Mouse (Mus musculus) midbrain, postnatal 0 days (tissue): ENCODE measurements around the gene Cchcr1. TPM values are rescaled to one million over a fixed set of nuclear protein-coding genes. Genes with fewer than 3 reads are reported as not detected.
A peak's percentile ranks its signal among the peaks of the same experiment; 100 is the strongest.

Source experiments
- ATAC-seq: fragments of 200-750 bp; cut with Nextera tagmentation; 2 replicates; pipeline ENCODE4 v1.8.0; 2017; ENCODE audit warnings: moderate number of reproducible peaks, mild to moderate bottlenecking, moderate TSS enrichment, moderate library complexity; ENCODE audit not compliant: low FRiP score
- DNase-seq: peaks from one replicate; pipeline ENCODE4 v3.0.0-alpha.2; 2015; ENCODE audit warnings: low spot score
- H3K27ac ChIP-seq: fragments of 300-500 bp; sonication (generic); 2 replicates; pipeline ENCODE4 v1.5.1; 2014; ENCODE audit warnings: low read depth, mild to moderate bottlenecking, low read length, mixed read lengths
- H3K27me3 ChIP-seq: fragments of 300-500 bp; sonication (generic); 2 replicates; pipeline ENCODE4 v1.6.1; 2014; ENCODE audit warnings: low read length, control low read depth, mixed read lengths; ENCODE audit not compliant: insufficient read depth
- H3K36me3 ChIP-seq: fragments of 300-500 bp; sonication (generic); 2 replicates; pipeline ENCODE4 v1.6.1; 2014; ENCODE audit warnings: low read length, control low read depth, mixed read lengths; ENCODE audit not compliant: insufficient read depth
- H3K4me1 ChIP-seq: fragments of 300-500 bp; sonication (generic); 2 replicates; pipeline ENCODE4 v1.6.1; 2014; ENCODE audit warnings: mild to moderate bottlenecking, control low read depth, antibody characterized with exemption, low read length, mixed read lengths; ENCODE audit not compliant: insufficient read depth
- H3K4me2 ChIP-seq: fragments of 300-500 bp; sonication (generic); 2 replicates; pipeline ENCODE4 v1.6.1; 2014; ENCODE audit warnings: low read depth, mild to moderate bottlenecking, low read length, mixed read lengths; ENCODE audit not compliant: poor library complexity, severe bottlenecking
- H3K4me3 ChIP-seq: fragments of 300-500 bp; sonication (generic); 2 replicates; pipeline ENCODE4 v1.5.1; 2014; ENCODE audit warnings: low read depth, mild to moderate bottlenecking, low read length, moderate library complexity
- H3K9ac ChIP-seq: fragments of 300-500 bp; sonication (generic); replicated peaks from 2 replicates; pipeline ENCODE4 v1.6.1; 2014; ENCODE audit warnings: mild to moderate bottlenecking, low read length, moderate library complexity, mixed read lengths; ENCODE audit not compliant: poor library complexity, severe bottlenecking
- H3K9me3 ChIP-seq: fragments of 300-500 bp; sonication (generic); 2 replicates; pipeline ENCODE4 v1.6.1; 2016; ENCODE audit warnings: low read length, control low read depth
- CTCF ChIP-seq: IDR thresholded peaks from 2 replicates; pipeline ENCODE4 v1.5.1; 2016; ENCODE audit warnings: antibody characterized with exemption, mild to moderate bottlenecking
- WGBS: fragments of 180-500 bp; shearing (Covaris S2); extraction: QIAGEN DNeasy Blood & Tissue Kit; methylation state at CpG from one replicate; pipeline ENCODE4 v1.1.7; 2014; 5-methylcytosine and 5-hydroxymethylcytosine counted together
- polyA plus RNA-seq: library from polyadenylated mRNA; unstranded; fragments of >200 nt; fragmentation: Nextera tagmentation; extraction: Ambion mirVana; gene quantifications from 2 replicates; pipeline ENCODE4 v1.2.1, GENCODE M21; 2015
- total RNA-seq: library from RNA; depleted of rRNA; stranded (reverse); fragments of >200 nt; gene quantifications from 2 replicates; pipeline ENCODE4 v1.2.3, GENCODE M21; 2014

The Cchcr1 gene
- total and polyA plus RNA-seq, 2 experiments from 2014 or later = 1.9 to 4.0 TPM

DNA sequence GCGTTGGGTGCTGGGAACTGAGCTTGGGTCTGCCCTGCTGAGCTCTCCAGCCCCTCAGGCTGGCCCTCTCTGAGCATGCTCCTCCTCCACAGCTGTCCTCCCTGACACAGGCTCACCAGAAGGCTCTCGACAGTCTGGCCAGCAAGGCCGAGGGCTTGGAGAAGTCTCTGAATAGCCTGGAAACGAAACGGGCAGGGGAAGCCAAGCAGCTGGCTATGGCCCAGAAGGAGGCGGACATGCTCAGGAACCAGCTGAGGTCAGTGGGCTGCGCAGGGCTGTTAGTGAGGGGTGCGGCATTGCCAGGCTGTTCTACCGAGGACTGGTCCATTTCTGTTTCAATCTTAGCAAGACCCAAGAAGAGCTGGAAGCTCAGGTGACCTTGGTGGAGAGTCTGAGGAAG, 7.5 kb downstream of the Cchcr1 start:
- no peak overlapping the region for H3K27ac ChIP-seq
- no peaks in the 10 kb centered on the region for H3K27me3 ChIP-seq
- H3K4me1 ChIP-seq = no peaks in the 10 kb centered on the region
- H3K9ac ChIP-seq = no peak overlapping the region
- H3K4me3 ChIP-seq = no peak overlapping the region
- no peak for DNase-seq
- no peak for TF ChIP-seq CTCF
- H3K36me3 ChIP-seq = no peaks in the 10 kb centered on the region
- H3K9me3 ChIP-seq = no peaks in the 10 kb centered on the region
- no peak for ATAC-seq
- no peak overlapping the region for H3K4me2 ChIP-seq
- 88% methylated on average over 9 of the region's 9 CpGs for WGBS

DNA sequence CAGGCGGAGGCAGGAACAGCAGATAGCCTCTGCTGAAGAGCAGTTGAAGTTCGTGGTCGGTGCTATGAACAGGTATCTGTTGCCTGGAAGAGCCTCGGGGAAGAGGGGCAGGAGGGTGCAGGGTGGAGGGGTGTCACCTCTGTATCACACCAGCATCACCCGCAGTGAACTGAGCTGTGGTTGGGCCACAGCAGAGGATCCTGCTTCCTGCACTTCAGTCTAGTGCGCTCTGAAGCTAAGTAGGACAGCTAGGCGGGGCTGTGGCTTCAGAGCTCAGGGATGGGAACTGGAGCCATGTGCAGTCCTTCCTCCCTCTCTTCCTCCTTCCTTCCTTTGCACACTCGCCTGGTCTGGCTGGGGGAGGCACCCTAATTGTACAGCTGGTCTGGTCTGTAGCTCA, 9.7 kb downstream of the Cchcr1 start:
- no peaks in the 10 kb centered on the region for H3K36me3 ChIP-seq
- no peaks in the 10 kb centered on the region; the same call in 1 of the 2 replicates for H3K4me1 ChIP-seq
- no peak for TF ChIP-seq CTCF
- H3K4me2 ChIP-seq = no peak overlapping the region
- no peak overlapping the region for H3K27ac ChIP-seq
- no peak for DNase-seq
- ATAC-seq = no peak
- H3K9ac ChIP-seq = no peak overlapping the region
- H3K9me3 ChIP-seq = no peaks in the 10 kb centered on the region
- H3K27me3 ChIP-seq = no peaks in the 10 kb centered on the region
- 83% methylated on average over 8 of the region's 8 CpGs for WGBS
- no peak overlapping the region for H3K4me3 ChIP-seq

DNA sequence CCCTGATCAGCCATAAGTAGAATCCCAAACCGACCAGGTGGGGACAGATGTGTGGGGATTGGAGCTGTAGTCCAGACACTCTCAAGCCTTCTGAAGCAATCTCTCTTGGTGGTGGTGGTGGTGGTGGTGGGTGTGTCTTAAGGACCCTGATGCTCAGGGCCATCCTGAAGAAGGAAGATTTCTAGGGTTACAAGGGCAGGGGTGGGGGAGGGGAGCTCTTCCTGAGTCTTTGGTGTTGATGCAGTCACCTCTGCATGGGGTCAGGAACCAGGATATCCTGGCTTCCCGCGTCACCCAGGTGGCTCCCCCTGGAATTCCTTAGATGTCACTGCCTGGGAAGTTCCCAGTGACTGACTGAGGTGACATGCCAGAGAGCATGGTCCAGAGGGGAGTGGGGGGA, 15.5 kb downstream of the Cchcr1 start:
- no peaks in the 10 kb centered on the region for H3K27me3 ChIP-seq
- H3K9me3 ChIP-seq = no peaks in the 10 kb centered on the region
- H3K9ac ChIP-seq = no peak overlapping the region
- TF ChIP-seq CTCF = no peak
- H3K4me3 ChIP-seq = no peak overlapping the region
- H3K4me2 ChIP-seq = no peak overlapping the region
- no peaks in the 10 kb centered on the region; the same call in 1 of the 2 replicates for H3K4me1 ChIP-seq
- ATAC-seq (no peak), DNase-seq (no peak)
- no peak overlapping the region for H3K27ac ChIP-seq
- 19% methylated on average over 3 of the region's 3 CpGs for WGBS
- no peaks in the 10 kb centered on the region for H3K36me3 ChIP-seq

DNA sequence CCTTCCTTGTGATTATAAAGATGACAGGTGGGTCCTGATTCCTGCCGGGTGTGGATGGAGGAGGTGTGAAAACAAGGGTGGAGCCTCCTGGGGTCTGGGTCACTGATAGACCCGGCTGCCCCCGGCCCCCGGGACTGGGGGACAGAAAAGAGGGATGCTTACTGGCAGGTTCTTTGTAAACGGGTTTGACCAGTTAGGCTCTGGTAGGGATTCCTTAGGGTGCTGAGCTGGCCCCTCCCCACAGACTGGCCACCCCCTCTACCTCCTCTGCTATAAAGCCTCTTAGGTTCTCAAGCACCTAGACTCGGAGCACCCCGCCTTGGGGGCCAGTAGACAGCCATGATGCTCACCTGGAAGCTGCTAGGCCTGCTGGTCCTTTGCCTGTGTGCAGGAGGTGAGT, 16.0 kb downstream of the Cchcr1 start, which contains the start of gene Psors1c2:
Psors1c2 (plus strand) TSS at position 301 of the 400 bp plus-strand sequence.
- Histone ChIP-seq H3K9ac (no peak within 1 kb of the TSS), H3K36me3 (no peaks in the 10 kb centered on the region), H3K4me1 (no peaks in the 10 kb centered on the region; the same call in 1 of the 2 replicates), H3K4me3 (no peak within 1 kb of the TSS), H3K9me3 (no peaks in the 10 kb centered on the region), H3K27ac (no peak within 1 kb of the TSS), H3K27me3 (no peaks in the 10 kb centered on the region), H3K4me2 (no peak within 1 kb of the TSS)
- TF ChIP-seq CTCF = no peak
- DNase-seq (no peak), ATAC-seq (no peak)
- whole genome bisulfite sequencing = 51% methylated on average over 7 of the region's 7 CpGs

DNA sequence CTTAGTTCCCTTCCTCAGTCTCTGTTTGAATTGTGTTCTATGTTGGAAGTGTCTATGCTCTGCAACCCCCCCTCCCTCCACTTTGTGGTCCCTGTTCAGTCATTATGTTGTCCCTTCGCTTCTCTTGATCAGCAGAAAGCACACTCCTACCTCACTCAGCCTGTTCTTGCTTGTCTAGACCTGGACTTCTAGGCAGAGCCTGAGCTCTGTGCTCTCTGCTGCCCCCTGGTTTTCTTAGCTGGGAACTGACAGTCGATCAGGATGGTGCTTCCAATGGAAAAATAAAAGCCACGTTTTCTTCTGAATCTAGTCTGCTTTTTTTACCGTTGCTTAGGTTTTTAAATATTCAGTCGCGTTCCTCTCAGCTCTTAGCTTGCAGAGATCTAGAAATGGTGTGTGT, 17.4 kb downstream of the Cchcr1 start:
- ATAC-seq (peak; percentile 84), DNase-seq (peak; percentile 86)
- H3K4me3 ChIP-seq = no peak overlapping the region
- H3K9ac ChIP-seq = no peak overlapping the region
- H3K9me3 ChIP-seq = no peaks in the 10 kb centered on the region
- whole genome bisulfite sequencing = 6% methylated on average over 6 of the region's 6 CpGs
- no peaks in the 10 kb centered on the region for H3K27me3 ChIP-seq
- H3K27ac ChIP-seq = 0 out of 2 replicates have a peak overlapping the region, but pooled peaks have one; percentile 38
- TF ChIP-seq CTCF = peak; percentile 99
- H3K4me2 ChIP-seq = no peak overlapping the region
- H3K4me1 ChIP-seq = no peaks in the 10 kb centered on the region; the same call in 1 of the 2 replicates
- no peaks in the 10 kb centered on the region for H3K36me3 ChIP-seq

DNA sequence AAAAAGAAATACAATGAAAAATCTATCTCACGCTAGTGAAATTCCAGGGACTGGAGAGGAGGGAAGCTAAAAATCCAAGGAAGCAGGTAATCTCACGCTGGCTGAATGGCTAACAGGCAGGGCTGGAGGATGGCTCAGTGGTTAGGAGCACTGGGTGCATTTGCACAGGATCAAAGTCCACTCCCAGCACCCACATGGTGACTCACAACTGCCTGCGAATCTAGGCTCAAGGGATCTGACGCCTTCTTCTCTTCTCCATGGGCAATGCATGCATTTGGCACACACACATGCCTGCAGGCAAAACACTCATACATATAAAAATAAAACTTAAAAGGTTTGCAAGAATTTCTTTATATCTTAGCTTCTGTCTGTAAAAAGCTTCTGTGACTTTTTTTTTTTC, 20.5 kb downstream of the Cchcr1 start:
- Histone ChIP-seq H3K27me3 (no peaks in the 10 kb centered on the region), H3K4me1 (no peaks in the 10 kb centered on the region), H3K36me3 (no peaks in the 10 kb centered on the region), H3K9ac (no peak overlapping the region), H3K4me3 (no peak overlapping the region), H3K9me3 (no peaks in the 10 kb centered on the region), H3K27ac (no peak overlapping the region), H3K4me2 (no peak overlapping the region)
- WGBS = 86% methylated on average over 4 of the region's 4 CpGs
- no peak for DNase-seq
- TF ChIP-seq CTCF = no peak
- ATAC-seq = no peak
